Mouse (Mus musculus) frontal cortex, adult 2 months (tissue): ENCODE measurements around the gene Fancd2os. TPM values are rescaled to one million over a fixed set of nuclear protein-coding genes. Genes with fewer than 3 reads are reported as not detected.

ENCODE experiments used
- DNase-seq, 2 experiments: peaks; one replicate each; pipeline ENCODE4 v3.0.0; 2022; ENCODE audit warnings: low spot score in 1 of 2; ENCODE audit errors: extremely low spot score in 1 of 2
- polyA plus RNA-seq: library from polyadenylated mRNA; depleted of rRNA; stranded (reverse); fragments of >200 nt; gene quantifications from 2 replicates; pipeline ENCODE4 v1.2.3, GENCODE M21; 2012; rRNA removed

Fancd2os gene
- polyA plus RNA-seq, 1 experiment: 0.18 TPM

- no peak for DNase-seq
Measured at GRCm38 (mm10) chr6:113608871-113609270, 8.4 kb upstream of the Fancd2os start.

GRCm38 (mm10) chr6:113605224-113605545 is 4.7 kb upstream of the Fancd2os start:
- no peak for DNase-seq

- DNase-seq: peak; percentile 82 to 94
Measured at GRCm38 (mm10) chr6:113604432-113605223, 4.1 kb upstream of the Fancd2os start, which contains the start of gene Brk1. TSS of gene Brk1 (plus strand) at chr6:113604772.

GRCm38 (mm10) chr6:113603993-113604392 is 3.5 kb upstream of the Fancd2os start:
- no peak for DNase-seq

- DNase-seq: no peak
Measured at GRCm38 (mm10) chr6:113602821-113603220, 2.3 kb upstream of the Fancd2os start.

GRCm38 (mm10) chr6:113599833-113600232 is 682 bp downstream of the Fancd2os start:
- no peak for DNase-seq

- DNase-seq: no peak
Measured at GRCm38 (mm10) chr6:113597945-113598344, 2.6 kb downstream of the Fancd2os start.

- no peak for DNase-seq
Measured at GRCm38 (mm10) chr6:113592637-113593036, 7.9 kb downstream of the Fancd2os start.

- DNase-seq: no peak
Measured at GRCm38 (mm10) chr6:113586466-113587183, 13.9 kb downstream of the Fancd2os start.

- peak in 1 of 2 experiments; percentile 41 for DNase-seq
Measured at GRCm38 (mm10) chr6:113585065-113585464, 15.4 kb downstream of the Fancd2os start.

GRCm38 (mm10) chr6:113583023-113583422 is 17.5 kb downstream of the Fancd2os start:
- DNase-seq: peak in 1 of 2 experiments; percentile 67

- no peak for DNase-seq
Measured at GRCm38 (mm10) chr6:113579306-113579705, 21.2 kb downstream of the Fancd2os start.

GRCm38 (mm10) chr6:113576044-113576443 is 24.5 kb downstream of the Fancd2os start:
- peak; percentile 78 to 81 for DNase-seq

- no peak for DNase-seq
Measured at GRCm38 (mm10) chr6:113564557-113564956, 36.0 kb downstream of the Fancd2os start.

- peak in 1 of 2 experiments; percentile 37 for DNase-seq
Measured at GRCm38 (mm10) chr6:113559736-113560135, 40.8 kb downstream of the Fancd2os start.

Other genes starting within 250 kb of the Fancd2os start
- 54.4 and 61.7 TPM in 2 replicates for gene Tada3, start 222.8 kb downstream of the Fancd2os start, polyA plus RNA-seq
- 157 and 168 TPM in 2 replicates for gene Arpc4, start 222.6 kb downstream of the Fancd2os start, polyA plus RNA-seq
- gene Ttll3, start 211.5 kb downstream of the Fancd2os start, polyA plus RNA-seq: 22.1 and 22.6 TPM in 2 replicates
- gene Rpusd3, start 181.4 kb downstream of the Fancd2os start, polyA plus RNA-seq: 30.1 and 37.7 TPM in 2 replicates
- 0.18 and 0.29 TPM in 2 replicates for gene Cidec, start 165.0 kb downstream of the Fancd2os start, polyA plus RNA-seq
- 52.3 and 55.4 TPM in 2 replicates for gene Jagn1, start 158.1 kb downstream of the Fancd2os start, polyA plus RNA-seq
- gene Il17re, start 142.2 kb downstream of the Fancd2os start, polyA plus RNA-seq: 0.27 and 0.36 TPM in 2 replicates
- 6.6 and 7.4 TPM in 2 replicates for gene Il17rc, start 129.3 kb downstream of the Fancd2os start, polyA plus RNA-seq
- 64.3 and 65.2 TPM in 2 replicates for gene Creld1, start 117.4 kb downstream of the Fancd2os start, polyA plus RNA-seq
- 30.2 and 31.0 TPM in 2 replicates for gene Prrt3, start 98.8 kb downstream of the Fancd2os start, polyA plus RNA-seq
- gene Emc3, start 69.1 kb downstream of the Fancd2os start, polyA plus RNA-seq: 82.0 and 83.3 TPM in 2 replicates
- gene Fancd2, start 69.0 kb downstream of the Fancd2os start, polyA plus RNA-seq: 3.0 and 4.3 TPM in 2 replicates
- gene Brk1, start 4.1 kb upstream of the Fancd2os start, polyA plus RNA-seq: 371 and 428 TPM in 2 replicates
- 49.0 and 51.4 TPM in 2 replicates for gene Vhl, start 23.2 kb upstream of the Fancd2os start, polyA plus RNA-seq
- gene Irak2, start 37.8 kb upstream of the Fancd2os start, polyA plus RNA-seq: 31.3 and 34.9 TPM in 2 replicates
- gene Tatdn2, start 96.3 kb upstream of the Fancd2os start, polyA plus RNA-seq: 29.3 and 29.9 TPM in 2 replicates
- 0.23 and 0.30 TPM in 2 replicates for gene Ghrl, start 119.2 kb upstream of the Fancd2os start, polyA plus RNA-seq
- gene Sec13, start 140.0 kb upstream of the Fancd2os start, polyA plus RNA-seq: 93.8 and 111 TPM in 2 replicates